Mouse (Mus musculus) thymus, adult 18-20 months (tissue): ENCODE measurements around the gene Gm21488.
"Not testable (repeated sequence)": the region's sequence is repeated elsewhere in the genome, so short reads cannot be mapped to it uniquely, and the experiment has no call there.

Experiments used
- DNase-seq, 2 experiments: peaks; one replicate each; pipeline ENCODE4 v3.0.0; 2022; ENCODE audit warnings: mixed read lengths in 2 of 2

The Gm21488 gene

GRCm38 (mm10) chrY:27521820-27522219 is at the start of gene Gm21488:
Gene Gm21488, minus strand, starts transcription at chrY:27521920.
- DNase-seq = not testable (repeated sequence)
